Mouse (Mus musculus): ENCODE measurements at regions not wholly inside any gene's neighbourhood (a gene's known extent, or its start where the extent isn't known, plus 50 kb on each side); places are given as distances from the start of the nearest gene placed in this dataset.
A peak's percentile ranks its signal among the peaks of the same experiment; 100 is the strongest.
"Not testable (repeated sequence)": the region's sequence is repeated elsewhere in the genome, so short reads cannot be mapped to it uniquely, and the experiment has no call there.

- ATAC-seq: no peak
These were observed 54.7 kb downstream of the Cryaa start for GRCm38 (mm10) chr17:31732176-31732880.

DNA sequence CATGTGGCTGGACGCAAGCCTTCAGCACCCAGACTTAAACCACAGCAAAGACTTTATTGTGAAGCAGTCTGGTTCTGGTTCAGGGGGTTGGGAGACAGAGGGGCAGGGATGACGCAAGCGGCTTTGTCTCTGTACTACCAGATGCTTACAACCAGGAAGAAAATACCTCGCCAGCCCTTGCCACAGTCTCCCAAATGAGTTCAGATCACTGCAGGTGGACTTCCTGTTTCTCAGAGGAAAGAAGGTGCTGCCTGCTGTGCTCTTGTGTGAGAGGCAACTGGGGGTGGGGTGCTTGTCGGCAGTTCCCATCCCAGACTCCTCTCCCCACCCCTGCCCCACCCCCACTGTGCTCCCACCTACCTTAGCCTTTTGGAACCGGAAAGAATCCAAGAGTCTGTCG lies 56.9 kb downstream of the Cryaa start:
- no peak for ATAC-seq

- ATAC-seq: no peak
These were observed 59.1 kb downstream of the Cryaa start for GRCm38 (mm10) chr17:31736716-31737115.

DNA sequence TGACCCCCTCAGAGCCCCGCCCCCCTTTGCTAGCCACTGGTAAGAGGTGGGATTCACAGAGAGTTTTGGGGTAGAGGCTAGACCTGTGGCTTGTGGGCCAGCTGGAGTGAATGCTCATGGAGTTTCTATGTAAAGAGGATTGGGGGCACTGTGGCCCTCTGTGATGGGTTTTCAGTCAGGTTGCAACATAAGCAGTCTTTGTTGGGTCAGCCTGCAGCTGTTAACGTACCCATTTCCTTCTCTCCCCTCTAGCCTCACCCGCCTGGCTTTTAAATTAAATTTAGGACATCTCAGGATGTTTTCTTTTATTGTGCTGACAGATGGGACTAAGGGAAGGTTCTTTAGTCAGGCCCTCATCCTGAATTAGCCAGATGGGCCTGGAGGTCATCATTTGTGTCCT lies 60.6 kb downstream of the Cryaa start:
- ATAC-seq: no peak

- ATAC-seq: no peak
These were observed 62.0 kb downstream of the Cryaa start for GRCm38 (mm10) chr17:31739586-31739985.

DNA sequence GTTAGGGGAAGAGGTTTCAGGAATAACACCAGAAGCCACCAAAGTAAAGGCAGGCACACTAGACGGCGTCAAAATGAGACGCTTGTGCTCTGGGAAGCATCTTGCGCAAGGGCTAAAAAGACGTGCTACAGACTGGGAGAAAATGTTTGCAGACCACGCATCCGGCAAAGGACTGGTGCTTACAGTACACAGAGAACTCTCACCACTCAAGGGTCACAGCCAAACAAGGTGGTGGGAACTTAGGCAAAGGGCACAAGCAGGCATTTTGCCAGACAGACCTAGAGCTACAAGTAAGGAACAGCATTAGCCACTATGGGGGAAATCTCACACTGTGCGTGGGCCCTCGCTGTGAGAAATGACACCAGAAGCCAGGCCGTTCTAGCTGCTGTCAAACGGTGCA lies 62.5 kb downstream of the Cryaa start:
- ATAC-seq: no peak

DNA sequence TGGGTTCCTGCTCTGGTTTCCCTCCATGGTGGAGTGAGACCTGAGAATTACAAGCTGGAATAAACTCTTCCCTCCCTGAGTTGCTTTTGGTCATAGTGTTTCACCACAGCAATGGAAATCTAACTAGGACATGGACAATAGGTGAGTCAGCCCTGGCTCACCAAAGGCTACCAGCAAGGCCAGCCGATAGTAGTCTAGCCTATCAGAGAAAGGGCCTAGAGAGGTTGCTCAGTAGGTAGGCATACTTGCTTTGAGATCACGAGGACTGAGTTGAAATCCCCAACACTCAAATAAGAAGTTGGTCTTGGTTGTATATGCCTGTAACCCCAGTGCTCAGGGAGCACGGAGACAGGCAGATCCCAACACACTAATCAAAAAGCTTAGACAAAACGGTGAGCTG lies 66.0 kb downstream of the Cryaa start:
- no peak for ATAC-seq

- no peak for ATAC-seq
These were observed 68.8 kb downstream of the Cryaa start for GRCm38 (mm10) chr17:31746198-31747111.

DNA sequence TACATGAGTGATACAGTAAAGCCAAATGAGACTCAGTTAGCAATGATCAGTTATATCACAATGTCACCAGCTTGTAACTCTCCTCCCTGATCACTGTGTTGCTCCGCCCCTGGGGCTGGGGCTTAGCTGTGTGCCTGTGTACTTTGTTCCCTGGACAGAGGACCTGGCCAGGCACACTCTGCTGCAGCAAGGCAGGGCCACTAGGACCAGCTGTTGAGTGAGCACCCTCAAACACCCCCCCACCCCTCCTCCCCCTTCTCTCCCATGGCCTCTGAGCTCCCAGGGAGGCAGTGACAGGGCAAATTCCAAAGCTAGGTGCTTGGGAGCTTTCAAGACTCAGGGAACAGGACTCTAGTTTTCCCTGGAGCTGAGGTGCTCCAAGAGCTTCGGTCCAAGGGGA lies 70.0 kb downstream of the Cryaa start:
- no peak for ATAC-seq

DNA sequence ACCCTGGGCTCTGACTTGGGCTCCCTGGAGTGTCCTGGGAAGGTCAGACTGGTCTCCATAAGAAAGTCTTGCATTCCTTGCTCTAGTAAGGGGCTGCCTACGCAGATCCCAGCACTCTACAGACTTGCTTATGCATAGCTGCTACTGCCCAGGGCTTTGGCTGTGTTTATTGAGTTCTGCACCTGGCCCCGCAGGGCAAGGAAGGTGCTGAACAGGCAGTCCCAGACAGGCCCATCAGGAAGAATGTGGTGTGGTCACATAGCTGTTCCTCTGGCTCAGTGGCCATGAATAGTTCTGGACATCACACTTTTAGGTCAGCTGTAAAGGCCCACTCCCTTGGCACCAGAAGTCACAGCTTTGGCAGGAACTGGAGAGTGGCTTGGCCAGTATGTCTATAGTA lies 70.6 kb downstream of the Cryaa start:
- no peak for ATAC-seq

DNA sequence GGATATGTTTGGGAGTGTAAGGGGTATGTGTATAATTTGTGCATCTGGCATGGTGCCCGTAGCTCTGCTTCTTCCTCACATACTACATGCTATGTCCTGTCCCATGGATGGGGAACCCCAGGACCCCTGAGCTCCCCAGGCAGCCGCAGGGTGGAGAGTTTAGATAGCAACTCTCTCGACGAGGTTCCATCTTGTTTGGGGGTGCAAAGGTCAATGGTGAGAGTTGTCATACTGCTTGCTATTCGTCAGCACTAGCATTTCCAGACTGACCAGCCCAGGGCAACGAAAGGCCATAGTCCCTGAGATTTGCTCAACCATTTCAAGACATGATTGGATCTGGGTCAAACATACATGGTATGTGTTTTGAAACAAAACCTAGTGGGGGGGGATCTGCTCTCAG lies 71.4 kb downstream of the Cryaa start:
- ATAC-seq: no peak

DNA sequence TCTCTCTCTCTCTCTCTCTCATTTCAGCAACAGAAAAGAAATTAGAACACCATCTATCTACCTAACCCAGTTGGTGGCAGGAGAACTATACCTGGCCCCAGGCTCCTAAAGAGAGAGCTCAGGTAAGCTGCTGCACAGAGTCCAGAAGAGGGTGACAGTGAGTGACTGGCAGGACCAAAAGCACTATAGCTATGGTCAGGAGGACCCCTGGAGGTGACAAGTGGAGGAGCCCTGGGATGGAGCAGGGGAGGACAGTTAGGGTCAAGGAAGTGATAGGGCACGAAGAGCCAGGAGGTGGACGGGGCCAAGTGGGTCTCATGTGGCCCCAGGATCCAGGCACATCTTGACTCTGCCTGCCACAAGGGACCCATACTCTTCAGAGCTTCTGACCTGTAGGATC lies 73.7 kb downstream of the Cryaa start:
- ATAC-seq: no peak

GRCm38 (mm10) chr17:31753113-31753858 lies 75.7 kb downstream of the Cryaa start:
- peak; percentile 78 for ATAC-seq

DNA sequence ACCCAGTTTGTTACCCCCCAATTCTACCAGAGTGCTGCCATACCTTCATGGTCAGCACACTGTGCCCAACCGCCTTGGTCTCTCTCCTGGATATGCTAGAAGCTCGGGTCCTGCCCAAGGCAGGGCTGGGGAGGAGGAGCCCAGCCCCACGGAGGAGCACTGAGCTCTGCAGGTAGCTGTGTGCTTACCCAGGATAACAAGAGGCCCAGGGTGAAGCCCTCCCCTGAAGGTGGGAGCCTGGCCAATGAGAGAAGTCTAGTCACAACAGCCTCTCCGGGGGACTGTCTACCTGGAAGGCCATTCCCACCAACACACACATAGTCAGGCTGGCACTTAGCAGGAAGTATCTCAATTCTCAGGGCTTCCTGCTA lies 76.2 kb downstream of the Cryaa start:
- ATAC-seq: no peak

DNA sequence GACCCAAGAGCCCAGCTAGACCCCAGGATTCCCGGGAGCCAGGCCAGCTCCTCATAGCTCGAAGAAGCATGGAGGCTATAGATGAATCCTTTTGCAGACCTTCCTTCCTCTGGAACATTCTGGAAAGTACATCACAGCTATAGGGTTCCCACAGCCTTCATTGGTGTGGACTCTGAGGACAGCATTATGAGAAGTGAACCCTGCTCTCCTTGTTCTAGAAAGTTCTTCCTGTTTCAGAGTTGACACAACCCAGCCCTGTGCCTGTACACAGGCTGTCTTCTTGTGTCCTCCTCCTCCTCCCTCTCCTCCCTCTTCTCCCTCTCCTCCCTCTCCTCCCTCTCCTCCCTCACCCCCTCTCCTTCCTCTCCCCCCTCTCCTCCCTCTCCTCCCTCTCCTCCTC lies 82.9 kb downstream of the Cryaa start:
- no peak for ATAC-seq

GRCm38 (mm10) chr17:31763078-31763477 lies 85.5 kb downstream of the Cryaa start:
- peak; percentile 50 for ATAC-seq

GRCm38 (mm10) chr17:31766779-31767697 lies 88.6 kb downstream of the Sik1 start:
- ATAC-seq: no peak

GRCm38 (mm10) chr17:31772201-31772820 lies 83.3 kb downstream of the Sik1 start:
- ATAC-seq: peak; percentile 58

DNA sequence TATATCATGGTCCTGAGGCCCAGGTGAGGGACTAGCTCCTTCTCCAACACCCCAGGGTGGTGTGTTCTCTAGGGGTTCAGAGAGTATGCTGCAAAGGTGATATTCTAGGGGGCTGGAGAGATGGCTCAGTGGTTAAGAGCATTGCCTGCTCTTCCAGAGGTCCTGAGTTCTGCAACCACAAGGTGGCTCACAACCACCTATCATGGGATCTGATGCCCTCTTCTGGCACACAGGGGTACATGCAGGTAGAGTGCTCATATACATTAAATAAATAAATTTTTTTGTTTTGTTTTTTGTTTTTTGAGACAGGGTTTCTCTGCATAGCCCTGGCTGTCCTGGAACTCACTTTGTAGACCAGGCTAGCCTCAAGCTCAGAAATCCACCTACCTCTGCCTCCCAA lies 81.7 kb downstream of the Sik1 start:
- ATAC-seq: not testable (repeated sequence)

DNA sequence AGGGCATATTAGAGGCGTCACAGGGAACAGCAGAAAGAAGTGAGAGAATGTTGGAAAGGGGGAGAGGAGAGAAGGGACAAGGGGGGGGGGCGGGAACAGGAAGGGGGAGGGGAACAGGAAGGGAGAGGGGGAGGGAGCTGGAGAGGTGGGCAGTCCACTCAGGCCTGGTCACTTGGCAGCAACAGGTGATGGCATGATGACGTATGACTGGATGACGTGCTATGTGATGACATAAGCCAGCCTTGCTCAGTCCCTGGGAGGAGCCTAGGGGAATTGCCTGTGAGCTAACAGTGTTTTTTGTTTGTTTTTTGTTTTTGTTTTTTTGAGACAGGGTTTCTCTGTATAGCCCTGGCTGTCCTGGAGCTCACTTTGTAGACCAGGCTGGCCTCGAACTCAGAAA lies 80.6 kb downstream of the Sik1 start:
- ATAC-seq: no peak

DNA sequence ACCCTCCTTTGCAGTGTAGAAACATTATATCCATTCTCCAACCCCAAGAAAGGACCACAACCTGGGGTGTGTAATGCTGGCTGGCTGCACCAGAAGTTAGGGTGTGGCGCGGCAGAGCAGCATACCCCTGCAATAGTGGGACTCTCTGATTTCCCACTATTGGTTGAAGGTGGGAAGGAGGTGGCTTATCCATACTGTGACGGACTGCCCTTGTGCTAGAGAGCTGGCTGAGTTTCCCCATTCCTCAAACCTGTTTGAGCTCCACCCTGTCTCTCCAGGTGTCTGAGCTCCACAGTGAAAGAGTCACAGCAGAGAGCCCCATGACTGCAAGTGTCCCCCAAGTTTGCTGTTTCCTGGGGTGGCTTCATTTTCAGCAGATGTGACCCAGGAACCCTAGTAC lies 79.6 kb downstream of the Sik1 start:
- no peak for ATAC-seq

Data from inflammation-experienced regulatory T-cells, adult 6 months (primary cell).